Mouse (Mus musculus): ENCODE data around the gene Tarbp2.

Tarbp2 gene

GRCm38 (mm10) chr15:102517976-102518858, at the start of gene Tarbp2:
Gene Tarbp2, plus strand, starts transcription at chr15:102518192.
- peak; percentile 96 to 99 for DNase-seq (ENCODE audit: low spot score in 2 of 2)

GRCm38 (mm10) chr15:102468675-102469370, 49.2 kb upstream of the Tarbp2 start:
- DNase-seq (ENCODE audit: low spot score in 2 of 2): no peak

DNA sequence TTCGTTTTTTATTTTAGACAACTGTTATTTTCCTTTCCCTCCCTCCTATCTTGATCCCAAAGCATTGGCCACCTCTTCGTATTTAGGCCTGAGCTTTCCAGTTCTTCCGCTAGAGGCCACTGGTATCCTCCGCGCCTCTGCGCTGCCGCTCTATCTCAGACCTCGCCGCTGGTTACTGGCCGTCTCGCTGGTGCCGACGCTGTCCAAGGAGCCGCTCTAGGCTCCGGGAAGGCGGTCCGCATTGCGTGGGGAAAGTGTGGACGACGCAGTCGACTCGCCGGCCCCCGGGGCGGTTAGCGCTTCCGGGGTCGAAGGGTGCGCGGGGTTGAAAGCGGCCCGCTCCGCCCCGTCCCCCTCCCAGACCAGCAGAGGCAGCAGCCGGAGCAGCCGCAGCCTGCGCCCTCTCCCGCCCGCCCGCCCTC, 47.8 kb upstream of the Tarbp2 start, which contains the start of gene Pcbp2:
Gene Pcbp2, plus strand, starts transcription at position 357 of the 422 bp plus-strand sequence.
- DNase-seq (ENCODE audit: low spot score in 2 of 2): peak; percentile 94 to 97

- DNase-seq (ENCODE audit: low spot score in 2 of 2): peak; percentile 70 to 76
Observed at GRCm38 (mm10) chr15:102470605-102471294, 47.2 kb upstream of the Tarbp2 start.

- DNase-seq (ENCODE audit: low spot score in 2 of 2): no peak
Observed at GRCm38 (mm10) chr15:102471295-102471645, 46.7 kb upstream of the Tarbp2 start.

- DNase-seq (ENCODE audit: low spot score in 2 of 2): no peak
Observed at GRCm38 (mm10) chr15:102471727-102472126, 46.3 kb upstream of the Tarbp2 start.

- no peak for DNase-seq (ENCODE audit: low spot score in 2 of 2)
Observed at GRCm38 (mm10) chr15:102473246-102473645, 44.7 kb upstream of the Tarbp2 start.

DNA sequence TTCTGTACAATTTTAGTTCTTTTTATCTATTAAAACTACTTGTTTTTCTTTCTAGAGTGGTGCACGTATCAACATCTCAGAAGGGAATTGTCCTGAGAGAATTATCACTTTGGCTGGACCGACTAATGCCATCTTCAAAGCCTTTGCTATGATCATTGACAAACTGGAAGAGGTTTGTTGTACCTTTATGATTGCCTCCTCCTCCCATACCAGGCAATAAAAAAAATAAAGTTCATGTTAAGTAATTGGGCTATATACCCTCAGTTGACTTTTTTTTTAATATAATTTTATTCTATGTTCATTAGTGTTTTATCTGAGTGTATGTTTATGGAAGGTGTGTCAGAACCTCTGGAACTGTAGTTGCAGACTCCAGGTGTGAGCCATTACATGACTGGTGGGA, 43.5 kb upstream of the Tarbp2 start:
- DNase-seq (ENCODE audit: low spot score in 2 of 2): no peak

GRCm38 (mm10) chr15:102483136-102483535, 34.9 kb upstream of the Tarbp2 start:
- DNase-seq (ENCODE audit: low spot score in 2 of 2): no peak

- no peak for DNase-seq (ENCODE audit: low spot score in 2 of 2)
Observed at GRCm38 (mm10) chr15:102485853-102486252, 32.1 kb upstream of the Tarbp2 start.

DNA sequence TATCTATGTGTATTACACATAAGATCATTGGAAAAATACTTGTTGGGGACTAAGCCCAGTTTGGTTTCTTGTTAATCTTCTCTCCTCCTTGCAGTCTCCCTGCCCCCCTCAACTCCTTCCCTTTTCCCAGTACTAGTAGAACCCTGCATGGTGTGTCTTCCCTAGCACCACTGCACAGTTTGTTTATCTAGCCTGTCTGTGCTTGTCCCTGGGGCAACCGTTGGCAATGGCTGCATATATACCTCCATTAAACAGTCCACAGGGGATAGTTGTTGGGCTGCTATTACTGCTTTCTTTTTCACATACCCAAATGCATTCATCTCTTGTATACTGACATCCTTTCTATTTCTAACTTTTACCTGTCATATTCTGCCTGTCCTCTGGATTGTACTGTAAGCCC, 30.3 kb upstream of the Tarbp2 start:
- no peak for DNase-seq (ENCODE audit: low spot score in 2 of 2)

DNA sequence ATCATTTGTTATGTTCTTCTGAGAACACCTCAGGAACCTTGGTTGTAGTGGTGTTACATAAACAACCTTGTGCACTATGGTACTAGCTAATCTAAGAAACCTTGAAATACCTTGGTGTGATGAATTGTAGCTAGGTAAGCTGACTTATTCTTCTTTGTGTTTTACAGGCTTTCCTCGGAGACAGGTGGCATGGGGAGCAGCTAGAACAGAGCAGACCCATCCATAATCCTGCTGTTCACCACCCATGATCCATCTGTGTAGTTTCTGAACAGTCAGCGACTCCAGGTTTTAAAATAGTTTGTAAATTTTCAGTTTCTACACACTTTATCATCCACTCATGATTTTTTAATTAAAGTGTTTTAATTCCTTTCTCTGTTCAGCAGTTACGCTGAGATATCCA, 19.7 kb upstream of the Tarbp2 start:
- no peak for DNase-seq (ENCODE audit: low spot score in 2 of 2)

DNA sequence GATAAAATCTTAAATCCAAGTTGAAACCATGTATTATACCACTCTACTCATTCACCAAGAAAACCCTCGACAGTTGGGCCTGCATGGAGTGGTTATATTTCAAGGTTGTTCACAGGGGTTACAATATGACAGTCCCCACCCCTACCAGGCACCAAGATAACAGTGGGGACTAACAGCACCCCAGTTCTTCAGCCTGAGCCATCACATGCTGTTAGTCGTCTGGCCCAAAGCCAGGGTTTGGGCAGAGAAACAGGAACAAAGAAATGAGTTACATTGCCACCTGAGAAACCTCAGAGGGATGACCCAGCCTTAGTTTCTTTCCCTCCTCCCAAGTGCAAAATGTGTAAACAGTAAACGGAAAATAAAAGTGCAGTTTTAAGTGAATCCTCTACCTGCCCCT, 18.6 kb upstream of the Tarbp2 start:
- DNase-seq (ENCODE audit: low spot score in 2 of 2): no peak

- no peak for DNase-seq (ENCODE audit: low spot score in 2 of 2)
Observed at GRCm38 (mm10) chr15:102499851-102500250, 18.1 kb upstream of the Tarbp2 start.

DNA sequence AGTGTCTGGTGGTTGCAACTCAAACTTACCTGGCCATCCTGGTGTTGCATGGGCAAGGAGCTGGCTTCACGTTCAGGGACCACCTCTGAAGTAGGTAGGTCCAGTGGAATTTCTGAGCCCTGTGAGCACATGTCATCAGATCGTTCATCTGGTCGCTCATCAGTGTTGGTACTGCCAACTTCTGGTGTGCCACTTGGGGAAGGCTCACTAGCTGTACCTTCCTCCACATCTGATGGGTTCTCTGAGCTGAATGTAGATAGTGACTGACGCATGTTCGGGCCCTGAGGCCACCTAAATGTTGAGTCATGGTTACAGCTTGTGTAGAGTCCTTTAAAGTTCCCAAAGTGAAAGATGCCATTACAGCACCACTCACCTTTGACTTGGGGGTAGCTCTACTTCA, 17.5 kb upstream of the Tarbp2 start:
- no peak for DNase-seq (ENCODE audit: low spot score in 2 of 2)

GRCm38 (mm10) chr15:102501084-102501814, 16.7 kb upstream of the Tarbp2 start:
- DNase-seq (ENCODE audit: low spot score in 2 of 2): no peak

DNA sequence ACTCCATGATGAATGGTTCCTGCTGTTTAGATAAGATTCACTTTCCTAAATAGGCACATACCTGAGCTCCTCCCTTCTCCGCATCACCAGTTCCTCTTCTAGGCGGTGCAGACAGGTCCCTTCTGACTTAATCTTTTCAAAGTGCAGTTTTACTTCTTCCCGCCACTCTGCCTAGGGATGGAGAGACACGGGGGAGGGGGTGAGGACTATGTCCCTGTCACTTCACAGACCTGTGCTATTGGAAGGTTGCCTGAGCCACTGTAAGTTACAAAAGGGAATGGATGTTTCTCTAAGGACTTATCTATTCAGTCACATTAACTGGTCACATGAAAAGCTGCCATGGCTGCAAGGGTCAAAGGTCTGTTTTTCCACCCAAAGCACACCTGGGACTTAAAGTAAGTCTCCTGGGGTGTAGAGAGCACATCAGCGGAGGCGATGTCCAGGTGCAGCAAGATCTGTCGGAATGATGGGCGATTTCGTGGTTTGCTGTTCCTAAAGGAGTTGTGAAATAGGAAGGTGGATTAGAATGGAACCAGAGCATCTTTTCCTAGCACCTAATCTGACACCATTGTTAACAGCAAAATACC, 15.6 kb upstream of the Tarbp2 start:
- no peak for DNase-seq (ENCODE audit: low spot score in 2 of 2)

DNA sequence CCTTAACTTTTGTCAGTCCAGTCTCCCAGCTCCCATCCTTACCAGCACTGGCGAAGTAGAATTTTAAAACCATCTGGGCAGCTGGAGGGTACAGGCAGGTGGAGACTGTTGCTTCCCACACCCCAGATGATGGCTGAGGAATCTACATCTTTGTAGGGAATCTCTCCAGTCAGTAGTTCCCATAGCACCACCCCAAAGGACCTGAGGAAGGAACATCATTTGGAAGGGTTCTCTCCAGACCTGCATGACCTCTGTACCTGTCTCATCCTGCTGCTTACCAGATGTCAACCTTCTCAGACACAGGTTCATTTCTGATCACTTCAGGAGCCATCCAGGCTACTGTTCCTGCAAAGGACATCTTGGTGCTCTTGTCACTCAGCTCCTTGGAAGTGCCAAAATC, 14.5 kb upstream of the Tarbp2 start, which contains the start of gene Gm10337:
Gene Gm10337, plus strand, starts transcription at position 276 of the 400 bp plus-strand sequence.
- no peak for DNase-seq (ENCODE audit: low spot score in 2 of 2)

- DNase-seq (ENCODE audit: low spot score in 2 of 2): no peak
Observed at GRCm38 (mm10) chr15:102503924-102504782, 13.8 kb upstream of the Tarbp2 start.

- no peak for DNase-seq (ENCODE audit: low spot score in 2 of 2)
Observed at GRCm38 (mm10) chr15:102505073-102505769, 12.8 kb upstream of the Tarbp2 start.
